ENCODE assay signal across 8 mouse cellular contexts in genomic region chr13:99592596-99593242, GRCm38 (mm10).
DNase-seq lines count a peak whose midpoint lies in the region; ATAC-seq and TF ChIP-seq lines count a peak whose summit lies in the region.

No protein-coding gene starts in this region.

- H3K4me2 ChIP-seq in hindbrain, embryonic 12.5 days (replicated peaks): peak overlapping the region; percentile 24; the same call in 1 of the 2 replicates
- H3K4me2 ChIP-seq in hindbrain, embryonic 16.5 days (ENCODE audit: low read length): no peak overlapping the region
- 0 out of 2 replicates have a peak overlapping the region, but pooled peaks have one; percentile 6 for H3K4me2 ChIP-seq in intestine, postnatal 0 days (replicated peaks; ENCODE audit: low read depth)

- no peaks in the 10 kb centered on the region for H3K27me3 ChIP-seq in hindbrain, embryonic 12.5 days
- H3K27me3 ChIP-seq in hindbrain, embryonic 16.5 days (replicated peaks; ENCODE audit: control insufficient read depth, insufficient read depth, low read length): no peaks in the 10 kb centered on the region
- H3K27me3 ChIP-seq in intestine, postnatal 0 days (replicated peaks; ENCODE audit: control insufficient read depth, insufficient read depth, low read length): no peaks in the 10 kb centered on the region
- H3K27me3 ChIP-seq in liver, adult 2 months (ENCODE audit: control insufficient read depth, insufficient read depth, low read length): no peaks in the 10 kb centered on the region

- H3K9ac ChIP-seq in hindbrain, embryonic 12.5 days: no peak overlapping the region
- H3K9ac ChIP-seq in hindbrain, embryonic 16.5 days (ENCODE audit: low read depth, low read length): no peak overlapping the region
- H3K9ac ChIP-seq in intestine, postnatal 0 days (ENCODE audit: low read depth, low read length): no peak overlapping the region
- H3K9ac ChIP-seq in liver, adult 2 months (ENCODE audit: low read depth, low read length): no peak overlapping the region

- no peak overlapping the region for H3K4me3 ChIP-seq in hindbrain, embryonic 12.5 days
- H3K4me3 ChIP-seq in hindbrain, embryonic 16.5 days (ENCODE audit: low read length): no peak overlapping the region
- no peak overlapping the region for H3K4me3 ChIP-seq in intestine, postnatal 0 days (ENCODE audit: low read depth, low read length)
- no peak overlapping the region for H3K4me3 ChIP-seq in liver, adult 2 months (ENCODE audit: insufficient read depth, low read depth, low read length)

- peaks cover 24% of the 10 kb centered on the region for H3K4me1 ChIP-seq in hindbrain, embryonic 12.5 days
- peaks cover 6% of the 10 kb centered on the region for H3K4me1 ChIP-seq in hindbrain, embryonic 16.5 days (ENCODE audit: control insufficient read depth, insufficient read depth, low read depth, low read length)
- H3K4me1 ChIP-seq in intestine, postnatal 0 days (replicated peaks; ENCODE audit: control insufficient read depth, insufficient read depth, low read length): no peaks in the 10 kb centered on the region
- no peaks in the 10 kb centered on the region for H3K4me1 ChIP-seq in liver, adult 2 months (ENCODE audit: control insufficient read depth, insufficient read depth, low read length)

- no peaks in the 10 kb centered on the region for H3K9me3 ChIP-seq in hindbrain, embryonic 12.5 days (replicated peaks)
- H3K9me3 ChIP-seq in hindbrain, embryonic 16.5 days (ENCODE audit: control insufficient read depth, low read length): no peaks in the 10 kb centered on the region
- H3K9me3 ChIP-seq in intestine, postnatal 0 days (ENCODE audit: control insufficient read depth): no peaks in the 10 kb centered on the region

- no peak for ATAC-seq in hindbrain, embryonic 12.5 days (ENCODE audit: low FRiP score)
- no peak for ATAC-seq in hindbrain, embryonic 16.5 days
- no peak for ATAC-seq in intestine, postnatal 0 days
- ATAC-seq in CD4-positive, CD25-positive, alpha-beta regulatory T cell, adult 4 months: no peak

- no peaks in the 10 kb centered on the region for H3K79me2 ChIP-seq in liver, adult 2 months (ENCODE audit: control insufficient read depth, insufficient read depth, low read length)

- DNase-seq in NIH3T3 (ENCODE audit: low read depth): peak; percentile 76
- peak; percentile 73 for DNase-seq in adrenal gland, postnatal 14 days
- peak; percentile 14 for DNase-seq in liver, adult 2 months (ENCODE audit: extremely low read depth, low read depth, low spot score)
- DNase-seq in frontal cortex, postnatal 10 days (ENCODE audit: low spot score in 2 of 2): no peak

- WGBS in hindbrain, embryonic 12.5 days: 15% methylated on average over 15 of the region's 15 CpGs
- WGBS in hindbrain, embryonic 16.5 days: 21% methylated on average over 15 of the region's 15 CpGs
- 12% methylated on average over 15 of the region's 15 CpGs for WGBS in intestine, postnatal 0 days
- 10% methylated on average over 15 of the region's 15 CpGs for WGBS in liver, adult 2 months

- TF ChIP-seq POLR2A in liver, adult 2 months (IDR thresholded peaks at IDR 0.05; ENCODE audit: extremely low read depth, insufficient read depth, low read length): no peak

- H3K36me3 ChIP-seq in hindbrain, embryonic 12.5 days: no peaks in the 10 kb centered on the region
- H3K36me3 ChIP-seq in hindbrain, embryonic 16.5 days (ENCODE audit: control insufficient read depth, insufficient read depth, low read length): no peaks in the 10 kb centered on the region
- H3K36me3 ChIP-seq in intestine, postnatal 0 days (ENCODE audit: control insufficient read depth, insufficient read depth): no peaks in the 10 kb centered on the region
- H3K36me3 ChIP-seq in liver, adult 2 months (ENCODE audit: control insufficient read depth, insufficient read depth, low read length): no peaks in the 10 kb centered on the region

- H3K27ac ChIP-seq in hindbrain, embryonic 12.5 days: 0 out of 2 replicates have a peak overlapping the region, but pooled peaks have one; percentile 55
- no peak overlapping the region for H3K27ac ChIP-seq in hindbrain, embryonic 16.5 days (ENCODE audit: low read depth, low read length)
- no peak overlapping the region for H3K27ac ChIP-seq in intestine, postnatal 0 days (ENCODE audit: low read depth, low read length)
- no peak overlapping the region for H3K27ac ChIP-seq in liver, adult 2 months (replicated peaks; ENCODE audit: insufficient read depth, low read depth, low read length)

- TF ChIP-seq CTCF in intestine, postnatal 0 days (IDR thresholded peaks at IDR 0.05; ENCODE audit: low read depth): no peak
- TF ChIP-seq CTCF in liver, adult 2 months (IDR thresholded peaks at IDR 0.05; ENCODE audit: low read depth, low read length): no peak

Comparison
In these comparisons a context has a peak if more than half of its experiments do, and no peak if none do; other contexts are left out.
1. DNase-seq: peak in NIH3T3 (single experiment), adrenal gland, postnatal 14 days (single experiment) and liver, adult 2 months (single experiment); none in frontal cortex, postnatal 10 days (0 of 2).